Mouse (Mus musculus) thymus, postnatal 4 days (tissue): Measurements from ENCODE around the gene Lrrc3b.

Experiments
- DNase-seq: peaks from one replicate; pipeline ENCODE4 v3.0.0; 2021

Gene Lrrc3b

GRCm38 (mm10) chr14:15438485-15439157 is at the start of gene Lrrc3b:
Gene Lrrc3b, minus strand, starts transcription at chr14:15438987.
- DNase-seq = peak; percentile 49

GRCm38 (mm10) chr14:15477668-15478067 is 38.9 kb upstream of the Lrrc3b start:
- no peak for DNase-seq

- peak; percentile 23 for DNase-seq
Observed at GRCm38 (mm10) chr14:15438096-15438484, 697 bp downstream of the Lrrc3b start.

GRCm38 (mm10) chr14:15437501-15437941 is 1.3 kb downstream of the Lrrc3b start:
- DNase-seq = peak; percentile 7

- DNase-seq = no peak
Observed at GRCm38 (mm10) chr14:15437046-15437445, 1.7 kb downstream of the Lrrc3b start.

GRCm38 (mm10) chr14:15436586-15436985 is 2.2 kb downstream of the Lrrc3b start:
- DNase-seq = no peak

GRCm38 (mm10) chr14:15432396-15432795 is 6.4 kb downstream of the Lrrc3b start:
- no peak for DNase-seq

GRCm38 (mm10) chr14:15421624-15422023 is 17.2 kb downstream of the Lrrc3b start:
- DNase-seq = no peak

- peak; percentile 8 for DNase-seq
Observed at GRCm38 (mm10) chr14:15410686-15411534, 27.9 kb downstream of the Lrrc3b start.

GRCm38 (mm10) chr14:15385536-15385935 is 53.3 kb downstream of the Lrrc3b start:
- DNase-seq = no peak

- DNase-seq = no peak
Observed at GRCm38 (mm10) chr14:15384972-15385371, 53.8 kb downstream of the Lrrc3b start.

- no peak for DNase-seq
Observed at GRCm38 (mm10) chr14:15384532-15384931, 54.3 kb downstream of the Lrrc3b start.

GRCm38 (mm10) chr14:15383133-15383532 is 55.7 kb downstream of the Lrrc3b start:
- no peak for DNase-seq

- no peak for DNase-seq
Observed at GRCm38 (mm10) chr14:15377368-15377767, 61.4 kb downstream of the Lrrc3b start.

- DNase-seq = no peak
Observed at GRCm38 (mm10) chr14:15376786-15377185, 62.0 kb downstream of the Lrrc3b start.

- DNase-seq = no peak
Observed at GRCm38 (mm10) chr14:15374271-15374670, 64.5 kb downstream of the Lrrc3b start.

- DNase-seq = no peak
Observed at GRCm38 (mm10) chr14:15372985-15373384, 65.8 kb downstream of the Lrrc3b start.

GRCm38 (mm10) chr14:15365045-15365444 is 73.7 kb downstream of the Lrrc3b start:
- no peak for DNase-seq

- no peak for DNase-seq
Observed at GRCm38 (mm10) chr14:15359893-15360292, 78.9 kb downstream of the Lrrc3b start.

- no peak for DNase-seq
Observed at GRCm38 (mm10) chr14:15359134-15359533, 79.7 kb downstream of the Lrrc3b start.

GRCm38 (mm10) chr14:15355512-15355911 is 83.3 kb downstream of the Lrrc3b start:
- peak; percentile 95 for DNase-seq

GRCm38 (mm10) chr14:15354299-15354698 is 84.5 kb downstream of the Lrrc3b start:
- DNase-seq = no peak

GRCm38 (mm10) chr14:15333130-15333529 is 105.7 kb downstream of the Lrrc3b start:
- DNase-seq = no peak

GRCm38 (mm10) chr14:15331370-15331769 is 107.4 kb downstream of the Lrrc3b start:
- no peak for DNase-seq
